Mouse (Mus musculus) limb, embryonic 10.5 days (tissue): ENCODE measurements around the gene Hnrnpl. TPM values are rescaled to one million over a fixed set of nuclear protein-coding genes. Genes with fewer than 3 reads are reported as not detected.

Source experiments
- DNase-seq: peaks from one replicate; pipeline ENCODE4 v3.0.0-alpha.2; 2017; ENCODE audit warnings: low spot score
- H3K27ac ChIP-seq: fragments of 300-500 bp; sonication (generic); 2 replicates; pipeline ENCODE4 v1.5.1; 2016; ENCODE audit warnings: mild to moderate bottlenecking
- H3K27me3 ChIP-seq: fragments of 300-500 bp; sonication (generic); 2 replicates; pipeline ENCODE4 v1.6.1; 2016; ENCODE audit warnings: low read depth, mild to moderate bottlenecking; ENCODE audit not compliant: poor library complexity, severe bottlenecking
- H3K36me3 ChIP-seq: fragments of 300-500 bp; sonication (generic); 2 replicates; pipeline ENCODE4 v1.6.1; 2016; ENCODE audit warnings: mild to moderate bottlenecking, moderate library complexity
- H3K4me1 ChIP-seq: fragments of 300-500 bp; sonication (generic); 2 replicates; pipeline ENCODE4 v1.6.1; 2016
- H3K4me3 ChIP-seq: fragments of 300-500 bp; sonication (generic); 2 replicates; pipeline ENCODE4 v1.5.1; 2016; ENCODE audit warnings: mild to moderate bottlenecking, moderate library complexity
- H3K9me3 ChIP-seq: fragments of 300-500 bp; sonication (generic); replicated peaks from 2 replicates; pipeline ENCODE4 v1.6.1; 2016; ENCODE audit warnings: mild to moderate bottlenecking
- whole genome bisulfite sequencing: fragments of 180-500 bp; shearing (Covaris S2); methylation state at CpG from one replicate; pipeline ENCODE4 v1.1.7; 2016; 5-methylcytosine and 5-hydroxymethylcytosine counted together
- polyA plus RNA-seq: library from polyadenylated mRNA; unstranded; fragments of >200 nt; fragmentation: Nextera tagmentation; extraction: Ambion mirVana; gene quantifications from 2 replicates; pipeline ENCODE4 v1.2.1, GENCODE M21; 2016

The Hnrnpl gene
- polyA plus RNA-seq, 1 experiment from 2014 or later = 336 TPM

- no peaks in the 10 kb centered on the region for H3K27me3 ChIP-seq
- WGBS = 51% methylated on average over 2 of the region's 2 CpGs
- no peak overlapping the region for H3K4me3 ChIP-seq
- H3K9me3 ChIP-seq = no peaks in the 10 kb centered on the region
- no peak overlapping the region for H3K27ac ChIP-seq
- peaks cover 53% of the 10 kb centered on the region for H3K4me1 ChIP-seq
- no peak for DNase-seq
- H3K36me3 ChIP-seq = no peaks in the 10 kb centered on the region
These were observed 14.5 kb upstream of the Hnrnpl start for GRCm38 (mm10) chr7:28793834-28794233.

- H3K36me3 ChIP-seq = no peaks in the 10 kb centered on the region
- WGBS = 86% methylated on average over 3 of the region's 3 CpGs
- no peaks in the 10 kb centered on the region for H3K27me3 ChIP-seq
- peaks cover 48% of the 10 kb centered on the region for H3K4me1 ChIP-seq
- DNase-seq = no peak
- H3K4me3 ChIP-seq = no peak overlapping the region
- H3K27ac ChIP-seq = no peak overlapping the region
- no peaks in the 10 kb centered on the region for H3K9me3 ChIP-seq
These were observed 13.8 kb upstream of the Hnrnpl start for GRCm38 (mm10) chr7:28794496-28794895.

GRCm38 (mm10) chr7:28795832-28796231 is 12.5 kb upstream of the Hnrnpl start:
- H3K9me3 ChIP-seq = no peaks in the 10 kb centered on the region
- H3K36me3 ChIP-seq = no peaks in the 10 kb centered on the region
- H3K27me3 ChIP-seq = no peaks in the 10 kb centered on the region
- no peak for DNase-seq
- 79% methylated on average over 15 of the region's 15 CpGs for WGBS
- peak overlapping the region; percentile 63 for H3K27ac ChIP-seq
- H3K4me3 ChIP-seq = no peak overlapping the region
- H3K4me1 ChIP-seq = peaks cover 34% of the 10 kb centered on the region

GRCm38 (mm10) chr7:28796562-28796975 is 11.8 kb upstream of the Hnrnpl start:
- H3K4me3 ChIP-seq = peak overlapping the region; percentile 36
- peaks cover 34% of the 10 kb centered on the region for H3K4me1 ChIP-seq
- no peaks in the 10 kb centered on the region for H3K36me3 ChIP-seq
- H3K9me3 ChIP-seq = no peaks in the 10 kb centered on the region
- 16% methylated on average over 32 of the region's 32 CpGs for WGBS
- peak; percentile 84 for DNase-seq
- H3K27ac ChIP-seq = peak overlapping the region; percentile 81
- H3K27me3 ChIP-seq = no peaks in the 10 kb centered on the region

- no peaks in the 10 kb centered on the region for H3K36me3 ChIP-seq
- H3K27ac ChIP-seq = no peak overlapping the region
- H3K4me3 ChIP-seq = no peak overlapping the region
- H3K27me3 ChIP-seq = no peaks in the 10 kb centered on the region
- peaks cover 49% of the 10 kb centered on the region for H3K4me1 ChIP-seq
- WGBS = 89% methylated on average over 9 of the region's 9 CpGs
- H3K9me3 ChIP-seq = no peaks in the 10 kb centered on the region
- no peak for DNase-seq
These were observed 8.3 kb upstream of the Hnrnpl start for GRCm38 (mm10) chr7:28799994-28800393.

GRCm38 (mm10) chr7:28801451-28801850 is 6.9 kb upstream of the Hnrnpl start:
- H3K27ac ChIP-seq = peak overlapping the region; percentile 85
- no peak for DNase-seq
- 75% methylated on average over 3 of the region's 3 CpGs for WGBS
- no peaks in the 10 kb centered on the region for H3K36me3 ChIP-seq
- no peak overlapping the region for H3K4me3 ChIP-seq
- H3K9me3 ChIP-seq = no peaks in the 10 kb centered on the region
- peaks cover 40% of the 10 kb centered on the region for H3K4me1 ChIP-seq
- H3K27me3 ChIP-seq = no peaks in the 10 kb centered on the region

- Histone ChIP-seq H3K4me3 (peak overlapping the region; percentile 25), H3K36me3 (no peaks in the 10 kb centered on the region), H3K27ac (peak overlapping the region; percentile 85), H3K9me3 (no peaks in the 10 kb centered on the region), H3K4me1 (peaks cover 36% of the 10 kb centered on the region), H3K27me3 (no peaks in the 10 kb centered on the region)
- 29% methylated on average over 10 of the region's 10 CpGs for WGBS
- no peak for DNase-seq
These were observed 6.3 kb upstream of the Hnrnpl start for GRCm38 (mm10) chr7:28801901-28802670.

GRCm38 (mm10) chr7:28802846-28803588 is 5.3 kb upstream of the Hnrnpl start:
- no peaks in the 10 kb centered on the region for H3K36me3 ChIP-seq
- WGBS = 12% methylated on average over 10 of the region's 10 CpGs
- no peak for DNase-seq
- no peaks in the 10 kb centered on the region for H3K27me3 ChIP-seq
- H3K4me1 ChIP-seq = peaks cover 42% of the 10 kb centered on the region
- peak overlapping the region; percentile 85 for H3K27ac ChIP-seq
- peak overlapping the region; percentile 25 for H3K4me3 ChIP-seq
- no peaks in the 10 kb centered on the region for H3K9me3 ChIP-seq

GRCm38 (mm10) chr7:28803756-28804155 is 4.6 kb upstream of the Hnrnpl start:
- Histone ChIP-seq H3K4me1 (peaks cover 46% of the 10 kb centered on the region), H3K4me3 (no peak overlapping the region), H3K9me3 (no peaks in the 10 kb centered on the region), H3K27me3 (no peaks in the 10 kb centered on the region), H3K36me3 (no peaks in the 10 kb centered on the region), H3K27ac (peak overlapping the region; percentile 85)
- WGBS = 39% methylated on average over 4 of the region's 4 CpGs
- DNase-seq = no peak

GRCm38 (mm10) chr7:28806869-28807268 is 1.5 kb upstream of the Hnrnpl start:
- peaks cover 2% of the 10 kb centered on the region for H3K36me3 ChIP-seq
- WGBS = 91% methylated on average over 4 of the region's 4 CpGs

GRCm38 (mm10) chr7:28807641-28808220 is 610 bp upstream of the Hnrnpl start:
- peaks cover 46% of the 10 kb centered on the region for H3K4me1 ChIP-seq
- H3K27me3 ChIP-seq = no peaks in the 10 kb centered on the region
- WGBS = 52% methylated on average over 6 of the region's 8 CpGs
- H3K27ac ChIP-seq = peak overlapping the region; percentile 100
- H3K9me3 ChIP-seq = no peaks in the 10 kb centered on the region
- peak overlapping the region; percentile 87 for H3K4me3 ChIP-seq
- no peak for DNase-seq
- H3K36me3 ChIP-seq = peaks cover 11% of the 10 kb centered on the region

More at GRCm38 (mm10) chr7:28806869-28807268, 1.5 kb upstream of the Hnrnpl start:
- Histone ChIP-seq H3K9me3 (no peaks in the 10 kb centered on the region), H3K27me3 (no peaks in the 10 kb centered on the region), H3K27ac (no peak overlapping the region), H3K4me1 (peaks cover 46% of the 10 kb centered on the region), H3K4me3 (no peak overlapping the region)
- no peak for DNase-seq

- peak overlapping the region; percentile 100 for H3K27ac ChIP-seq
- peaks cover 23% of the 10 kb centered on the region for H3K36me3 ChIP-seq
- H3K27me3 ChIP-seq = no peaks in the 10 kb centered on the region
- peak; percentile 97 for DNase-seq
- peaks cover 46% of the 10 kb centered on the region for H3K4me1 ChIP-seq
- peak overlapping the region; percentile 87 for H3K4me3 ChIP-seq
- no peaks in the 10 kb centered on the region for H3K9me3 ChIP-seq
- WGBS = under 1% methylated on average over 32 of the region's 32 CpGs
These were observed 634 bp downstream of the Hnrnpl start for GRCm38 (mm10) chr7:28808957-28809393.
